Mouse (Mus musculus): Measurements from ENCODE around the gene Luc7l.

- TF ChIP-seq POLR2AphosphoS2 (IDR thresholded peaks at IDR 0.05; ENCODE audit: low read length) (no peak), ELF1 (IDR thresholded peaks at IDR 0.05; ENCODE audit: low read depth, low read length) (no peak), MAFK (IDR thresholded peaks at IDR 0.05; ENCODE audit: borderline replicate concordance, low read depth, low read length) (no peak), TCF12 (IDR thresholded peaks at IDR 0.05; ENCODE audit: low read depth, low read length) (no peak)
These were observed 46.3 kb upstream of the Luc7l start for GRCm38 (mm10) chr17:26206392-26206791.

Data from MEL (cell line).